Comparison of ENCODE assay signal across 14 mouse cellular contexts in the genomic region with DNA sequence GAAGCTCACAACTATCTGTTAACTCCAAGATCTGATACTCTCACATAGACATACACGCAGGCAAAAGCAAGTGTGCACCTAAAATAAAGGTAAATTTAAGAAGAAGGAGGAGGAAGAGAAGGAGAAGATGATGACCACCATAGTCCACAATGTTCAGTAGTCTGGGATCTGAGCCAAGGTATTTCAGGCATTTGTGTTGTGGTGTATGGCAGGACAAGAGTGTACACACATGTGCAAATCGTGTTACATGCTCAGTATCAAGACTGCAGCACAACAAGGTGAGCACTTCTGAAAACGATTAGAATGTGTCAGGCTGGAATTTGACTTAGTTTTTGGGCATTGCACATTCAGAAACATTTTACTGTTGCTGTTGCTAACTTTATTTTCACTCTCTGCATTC.
"Had no signal": no experiment of that assay in that cellular context is flagged by ENCODE, and none has a peak within 500 bp of the region (broad histone marks: within the 10 kb centered on the region; RNA-seq: fewer than 3 reads in every experiment).

No protein-coding gene starts in this region.

- DNase-seq: kidney, postnatal 10 days; kidney, postnatal 36 days; layer of hippocampus, postnatal 36 days; liver, embryonic 13.5 days; lung, adult 2 months; lung, postnatal 14 days; lung, postnatal 4 days; midbrain, embryonic 14.5 days; right cerebral cortex, postnatal 14 days; spleen, adult 18-20 months; thymus, postnatal 36 days had no signal

- H3K4me3 ChIP-seq: left cerebral cortex, adult 2 months; liver, embryonic 13.5 days; stomach, embryonic 15.5 days had no signal

- H3K4me1 ChIP-seq: liver, embryonic 13.5 days; stomach, embryonic 15.5 days had no signal

- H3K4me2 ChIP-seq: liver, embryonic 13.5 days; midbrain, embryonic 11.5 days; stomach, embryonic 15.5 days had no signal

- H3K27ac ChIP-seq: left cerebral cortex, adult 2 months; liver, embryonic 13.5 days; stomach, embryonic 15.5 days had no signal

- H3K36me3 ChIP-seq: liver, embryonic 13.5 days; stomach, embryonic 15.5 days had no signal

- H3K27me3 ChIP-seq: liver, embryonic 13.5 days; stomach, embryonic 15.5 days had no signal

- H3K9me3 ChIP-seq: liver, embryonic 13.5 days; stomach, embryonic 15.5 days had no signal

- H3K9ac ChIP-seq: liver, embryonic 13.5 days; stomach, embryonic 15.5 days had no signal
